Mouse (Mus musculus): ENCODE results near the gene Gtf3c5. TPM values are rescaled to one million over a fixed set of nuclear protein-coding genes. Genes with fewer than 3 reads are reported as not detected.

The Gtf3c5 gene
- polyA plus RNA-seq, 1 experiment, result 29.0 TPM

- H3K36me3 ChIP-seq (ENCODE audit: control insufficient read depth, insufficient read depth, low read length, poor library complexity, severe bottlenecking), result peaks cover 26% of the 10 kb centered on the region
- TF ChIP-seq CTCF (IDR thresholded peaks at IDR 0.05; ENCODE audit: low read depth, low read length), result no peak
- TF ChIP-seq POLR2A (IDR thresholded peaks at IDR 0.05; ENCODE audit: insufficient read depth, low read length), result no peak
- no peak for TF ChIP-seq EP300 (IDR thresholded peaks at IDR 0.05; ENCODE audit: insufficient read depth, low read depth, low read length)
- H3K4me3 ChIP-seq (ENCODE audit: low read depth, low read length), result no peak overlapping the region
- no peaks in the 10 kb centered on the region for H3K4me1 ChIP-seq (ENCODE audit: control insufficient read depth, insufficient read depth, low read length)
- no peaks in the 10 kb centered on the region for H3K27me3 ChIP-seq (ENCODE audit: control insufficient read depth, insufficient read depth, low read length, poor library complexity, severe bottlenecking)
- no peak overlapping the region for H3K9ac ChIP-seq (ENCODE audit: low read depth, poor library complexity, severe bottlenecking)
- no peaks in the 10 kb centered on the region for H3K9me3 ChIP-seq (replicated peaks; ENCODE audit: control insufficient read depth, insufficient read depth, low read length, poor library complexity, severe bottlenecking)
- H3K27ac ChIP-seq (ENCODE audit: insufficient read depth, low read length), result no peak overlapping the region
Measured at GRCm38 (mm10) chr2:28575341-28575740, 8.2 kb downstream of the Gtf3c5 start.

DNA sequence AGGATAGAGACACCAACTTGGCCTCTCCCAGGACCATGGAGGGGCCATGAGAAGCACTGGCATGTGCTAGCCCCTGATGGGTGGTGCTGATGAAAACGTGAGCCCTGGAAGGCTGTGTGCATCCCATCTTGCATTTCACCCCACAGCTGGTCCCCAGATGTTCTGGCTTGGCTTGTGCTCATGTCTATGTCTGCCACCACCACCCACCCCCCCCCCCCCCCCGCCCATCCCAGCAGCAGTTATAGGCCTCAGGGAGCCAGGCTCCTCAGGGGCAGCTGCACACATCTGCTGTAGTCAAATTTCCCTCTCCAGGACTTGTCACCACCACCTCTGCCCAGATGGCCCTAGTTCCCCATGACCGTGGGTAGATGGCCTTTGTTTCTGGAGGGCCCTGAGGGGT is 13.6 kb downstream of the Gtf3c5 start:
- Histone ChIP-seq H3K4me1 (ENCODE audit: control insufficient read depth, insufficient read depth, low read length) (no peaks in the 10 kb centered on the region), H3K27me3 (ENCODE audit: control insufficient read depth, insufficient read depth, low read length, poor library complexity, severe bottlenecking) (no peaks in the 10 kb centered on the region), H3K9ac (ENCODE audit: low read depth, poor library complexity, severe bottlenecking) (no peak overlapping the region), H3K36me3 (ENCODE audit: control insufficient read depth, insufficient read depth, low read length, poor library complexity, severe bottlenecking) (peaks cover 21% of the 10 kb centered on the region), H3K9me3 (replicated peaks; ENCODE audit: control insufficient read depth, insufficient read depth, low read length, poor library complexity, severe bottlenecking) (no peaks in the 10 kb centered on the region), H3K27ac (ENCODE audit: insufficient read depth, low read length) (no peak overlapping the region), H3K4me3 (ENCODE audit: low read depth, low read length) (no peak overlapping the region)
- TF ChIP-seq EP300 (IDR thresholded peaks at IDR 0.05; ENCODE audit: insufficient read depth, low read depth, low read length) (no peak), CTCF (IDR thresholded peaks at IDR 0.05; ENCODE audit: low read depth, low read length) (no peak), POLR2A (IDR thresholded peaks at IDR 0.05; ENCODE audit: insufficient read depth, low read length) (no peak)

GRCm38 (mm10) chr2:28566545-28566944 is 17.0 kb downstream of the Gtf3c5 start:
- Histone ChIP-seq H3K27me3 (ENCODE audit: control insufficient read depth, insufficient read depth, low read length, poor library complexity, severe bottlenecking) (no peaks in the 10 kb centered on the region), H3K27ac (ENCODE audit: insufficient read depth, low read length) (no peak overlapping the region), H3K9me3 (replicated peaks; ENCODE audit: control insufficient read depth, insufficient read depth, low read length, poor library complexity, severe bottlenecking) (no peaks in the 10 kb centered on the region), H3K4me3 (ENCODE audit: low read depth, low read length) (no peak overlapping the region), H3K9ac (ENCODE audit: low read depth, poor library complexity, severe bottlenecking) (no peak overlapping the region), H3K4me1 (ENCODE audit: control insufficient read depth, insufficient read depth, low read length) (no peaks in the 10 kb centered on the region), H3K36me3 (ENCODE audit: control insufficient read depth, insufficient read depth, low read length, poor library complexity, severe bottlenecking) (peaks cover 4% of the 10 kb centered on the region)
- TF ChIP-seq CTCF (IDR thresholded peaks at IDR 0.05; ENCODE audit: low read depth, low read length), result no peak
- no peak for TF ChIP-seq POLR2A (IDR thresholded peaks at IDR 0.05; ENCODE audit: insufficient read depth, low read length)
- TF ChIP-seq EP300 (IDR thresholded peaks at IDR 0.05; ENCODE audit: insufficient read depth, low read depth, low read length), result no peak

- TF ChIP-seq CTCF (IDR thresholded peaks at IDR 0.05; ENCODE audit: low read depth, low read length) (no peak), POLR2A (IDR thresholded peaks at IDR 0.05; ENCODE audit: insufficient read depth, low read length) (no peak), EP300 (IDR thresholded peaks at IDR 0.05; ENCODE audit: insufficient read depth, low read depth, low read length) (no peak)
- Histone ChIP-seq H3K4me3 (ENCODE audit: low read depth, low read length) (no peak overlapping the region), H3K27ac (ENCODE audit: insufficient read depth, low read length) (no peak overlapping the region), H3K27me3 (ENCODE audit: control insufficient read depth, insufficient read depth, low read length, poor library complexity, severe bottlenecking) (no peaks in the 10 kb centered on the region), H3K9me3 (replicated peaks; ENCODE audit: control insufficient read depth, insufficient read depth, low read length, poor library complexity, severe bottlenecking) (no peaks in the 10 kb centered on the region), H3K9ac (ENCODE audit: low read depth, poor library complexity, severe bottlenecking) (no peak overlapping the region), H3K4me1 (ENCODE audit: control insufficient read depth, insufficient read depth, low read length) (no peaks in the 10 kb centered on the region), H3K36me3 (ENCODE audit: control insufficient read depth, insufficient read depth, low read length, poor library complexity, severe bottlenecking) (no peaks in the 10 kb centered on the region)
Measured at GRCm38 (mm10) chr2:28564380-28564779, 19.2 kb downstream of the Gtf3c5 start.

DNA sequence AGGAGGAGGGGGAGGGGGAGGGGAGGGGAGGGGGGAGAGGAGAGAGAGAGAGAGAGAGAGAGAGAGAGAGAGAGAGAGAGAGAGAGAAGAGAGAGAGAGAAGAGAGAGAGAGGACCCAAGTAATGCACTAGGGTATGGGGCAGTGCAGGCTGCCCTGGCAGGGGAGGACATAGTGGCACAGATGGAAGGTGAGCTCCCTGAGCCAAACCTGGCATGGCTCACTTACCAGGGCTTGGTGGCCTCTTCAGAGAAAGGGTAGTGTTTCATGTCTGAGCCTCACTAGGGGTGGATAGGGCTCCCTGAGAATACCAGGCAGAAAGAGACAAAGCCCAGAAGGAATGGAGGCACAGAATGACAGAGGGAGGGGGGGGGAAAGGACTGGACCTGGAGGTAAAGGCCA is 19.7 kb downstream of the Gtf3c5 start:
- no peak overlapping the region for H3K27ac ChIP-seq (ENCODE audit: insufficient read depth, low read length)
- no peaks in the 10 kb centered on the region for H3K27me3 ChIP-seq (ENCODE audit: control insufficient read depth, insufficient read depth, low read length, poor library complexity, severe bottlenecking)
- H3K4me3 ChIP-seq (ENCODE audit: low read depth, low read length), result no peak overlapping the region
- H3K9me3 ChIP-seq (replicated peaks; ENCODE audit: control insufficient read depth, insufficient read depth, low read length, poor library complexity, severe bottlenecking), result no peaks in the 10 kb centered on the region
- TF ChIP-seq POLR2A (IDR thresholded peaks at IDR 0.05; ENCODE audit: insufficient read depth, low read length) (no peak), CTCF (IDR thresholded peaks at IDR 0.05; ENCODE audit: low read depth, low read length) (no peak), EP300 (IDR thresholded peaks at IDR 0.05; ENCODE audit: insufficient read depth, low read depth, low read length) (no peak)
- no peak overlapping the region for H3K9ac ChIP-seq (ENCODE audit: low read depth, poor library complexity, severe bottlenecking)
- no peaks in the 10 kb centered on the region for H3K36me3 ChIP-seq (ENCODE audit: control insufficient read depth, insufficient read depth, low read length, poor library complexity, severe bottlenecking)
- no peaks in the 10 kb centered on the region for H3K4me1 ChIP-seq (ENCODE audit: control insufficient read depth, insufficient read depth, low read length)

- Histone ChIP-seq H3K9me3 (replicated peaks; ENCODE audit: control insufficient read depth, insufficient read depth, low read length, poor library complexity, severe bottlenecking) (no peaks in the 10 kb centered on the region), H3K27ac (ENCODE audit: insufficient read depth, low read length) (no peak within 1 kb of the TSS), H3K4me1 (ENCODE audit: control insufficient read depth, insufficient read depth, low read length) (no peaks in the 10 kb centered on the region), H3K27me3 (ENCODE audit: control insufficient read depth, insufficient read depth, low read length, poor library complexity, severe bottlenecking) (no peaks in the 10 kb centered on the region), H3K9ac (ENCODE audit: low read depth, poor library complexity, severe bottlenecking) (no peak within 1 kb of the TSS), H3K4me3 (ENCODE audit: low read depth, low read length) (no peak within 1 kb of the TSS), H3K36me3 (ENCODE audit: control insufficient read depth, insufficient read depth, low read length, poor library complexity, severe bottlenecking) (no peaks in the 10 kb centered on the region)
- TF ChIP-seq CTCF (IDR thresholded peaks at IDR 0.05; ENCODE audit: low read depth, low read length), result no peak
- TF ChIP-seq EP300 (IDR thresholded peaks at IDR 0.05; ENCODE audit: insufficient read depth, low read depth, low read length), result no peak
- TF ChIP-seq POLR2A (IDR thresholded peaks at IDR 0.05; ENCODE audit: insufficient read depth, low read length), result no peak
Measured at GRCm38 (mm10) chr2:28563303-28563702, 20.2 kb downstream of the Gtf3c5 start, which contains the start of gene Cel. Gene Cel, minus strand, starts transcription at chr2:28563403.

Data from ES-Bruce4 (cell line).